Mouse (Mus musculus): Measurements from ENCODE around the gene Pde4d. TPM values are rescaled to one million over a fixed set of nuclear protein-coding genes. Genes with fewer than 3 reads are reported as not detected.

Pde4d gene
- total RNA-seq (2022) = 10 to 100 TPM; 68.8 to 86.9 (median 76.0) TPM

DNA sequence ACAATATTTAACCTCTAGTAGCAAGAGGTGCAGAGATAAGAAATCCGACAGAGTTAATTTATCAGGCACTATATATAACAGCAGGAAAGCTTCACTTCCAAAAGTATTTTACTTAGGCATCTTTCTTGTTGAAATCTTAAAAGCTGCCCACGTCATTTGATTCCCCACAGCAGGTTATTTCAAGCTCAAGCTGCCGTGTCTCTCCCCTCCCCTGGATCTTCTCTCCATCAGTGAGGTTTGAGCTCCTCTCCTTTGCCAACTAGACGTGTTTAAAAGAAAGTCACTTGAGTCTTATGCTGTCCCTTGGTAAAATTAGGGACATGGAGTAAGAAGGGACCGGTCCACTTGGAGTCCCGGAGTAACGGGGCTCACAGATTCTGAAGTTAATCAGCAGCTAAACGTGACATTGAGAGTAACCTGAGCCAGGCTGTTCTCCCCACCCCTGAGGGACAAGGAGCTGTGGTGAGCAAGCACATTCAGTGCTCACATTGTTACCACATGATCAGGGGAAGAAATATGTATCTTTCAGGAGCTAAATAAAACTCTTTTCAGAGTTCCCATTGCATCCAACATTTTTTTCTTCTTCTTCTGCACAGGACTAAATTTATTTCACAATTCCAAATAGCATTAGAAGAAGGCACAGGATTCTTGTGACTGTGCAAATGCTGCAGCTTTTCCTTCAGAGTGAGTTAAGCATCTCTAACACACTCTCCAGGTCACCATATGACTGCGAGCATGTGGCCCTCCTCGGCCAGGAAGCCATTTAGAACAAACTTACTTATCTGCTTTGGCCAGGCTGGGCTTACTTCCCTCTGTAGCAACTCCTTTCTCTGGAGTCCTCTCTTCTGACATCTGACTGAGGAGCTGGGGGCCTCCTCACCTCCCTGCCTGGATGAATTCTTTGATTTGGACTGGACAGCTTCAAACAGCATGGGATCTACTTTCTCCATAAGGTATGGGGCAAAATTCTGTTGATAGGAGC lies at the start of gene Pde4d:
Gene Pde4d, plus strand, starts transcription at position 833 of the 982 bp plus-strand sequence.
- DNase-seq (ENCODE audit: low spot score in 2 of 2) = no peak

DNA sequence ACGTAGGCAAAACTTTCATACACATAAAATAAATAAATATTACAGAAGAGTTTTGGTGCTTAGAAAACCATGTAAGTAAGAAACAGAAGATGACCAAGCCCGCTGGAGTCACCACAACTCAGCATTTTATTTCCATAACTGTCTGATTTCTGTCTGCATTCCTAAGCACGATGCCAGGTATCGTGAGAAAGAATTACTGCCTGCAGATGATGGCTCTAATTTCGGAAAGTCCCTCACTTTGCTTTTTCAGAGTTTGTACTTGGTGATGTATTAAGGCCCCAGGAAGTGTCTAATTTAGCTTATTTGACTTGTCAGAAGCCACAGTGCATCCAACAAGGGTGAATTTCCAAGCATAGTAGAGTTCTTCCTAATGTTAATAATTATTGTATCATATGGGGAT lies 46.6 kb upstream of the Pde4d start:
- no peak for DNase-seq (ENCODE audit: low spot score in 2 of 2)

DNA sequence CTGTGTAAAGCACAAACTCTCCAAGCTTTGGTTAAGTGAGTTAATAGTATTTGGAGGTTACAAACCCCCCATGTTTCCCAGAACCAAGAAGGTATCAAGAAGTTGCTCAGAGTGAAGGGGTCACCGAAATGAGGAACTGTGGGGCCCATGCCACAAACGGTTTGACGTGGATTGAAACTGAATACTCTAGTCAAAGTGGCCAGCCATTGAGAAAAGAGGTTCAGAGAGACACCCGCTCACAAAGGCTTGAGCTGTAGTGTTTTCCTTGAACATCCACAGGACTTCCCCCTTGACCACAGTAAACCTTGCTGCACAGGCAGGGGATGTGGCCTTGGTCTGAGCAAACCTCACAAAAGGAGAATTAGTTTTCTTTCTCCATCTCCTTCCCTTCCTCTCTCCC lies 45.4 kb upstream of the Pde4d start:
- no peak for DNase-seq (ENCODE audit: low spot score in 2 of 2)

- no peak for DNase-seq (ENCODE audit: low spot score in 2 of 2)
Observed at GRCm38 (mm10) chr13:108415464-108415863, 34.3 kb upstream of the Pde4d start.

DNA sequence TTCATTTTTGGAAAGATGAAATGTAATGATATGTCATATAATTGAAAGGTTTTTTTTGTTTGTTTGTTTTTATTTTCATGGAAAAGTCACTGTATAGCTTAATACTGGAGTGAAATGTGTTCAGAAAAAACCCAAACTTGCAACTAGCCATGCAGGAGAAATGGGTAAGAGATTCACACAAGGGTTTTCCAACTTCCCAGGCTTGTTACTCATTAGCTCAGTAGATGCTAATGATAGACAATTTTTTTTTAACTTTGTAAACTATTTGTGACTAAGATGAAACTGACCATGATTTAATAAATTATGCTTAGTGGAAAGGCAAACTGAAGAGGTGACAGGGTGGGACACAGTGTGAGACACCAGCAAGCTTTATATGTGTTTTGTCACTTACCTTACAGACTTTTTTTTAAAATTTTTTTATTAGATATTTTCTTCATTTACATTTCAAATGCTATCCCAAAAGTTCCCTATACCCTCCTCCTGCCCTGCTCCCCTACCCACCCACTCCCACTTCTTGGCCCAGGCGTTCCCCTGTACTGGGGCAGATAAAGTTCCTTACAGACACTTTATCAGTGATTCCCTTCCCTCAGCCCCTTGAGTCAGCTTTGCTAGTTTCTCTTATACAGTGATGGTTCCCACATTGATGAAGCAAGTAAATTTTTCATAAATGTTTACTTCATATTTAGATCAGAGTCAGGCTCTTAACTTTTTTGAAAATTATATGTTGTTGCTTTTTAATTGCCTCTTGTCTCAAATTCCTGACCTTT lies 30.8 kb upstream of the Pde4d start:
- DNase-seq (ENCODE audit: low spot score in 2 of 2) = no peak

GRCm38 (mm10) chr13:108426322-108426721 lies 23.4 kb upstream of the Pde4d start:
- no peak for DNase-seq (ENCODE audit: low spot score in 2 of 2)

DNA sequence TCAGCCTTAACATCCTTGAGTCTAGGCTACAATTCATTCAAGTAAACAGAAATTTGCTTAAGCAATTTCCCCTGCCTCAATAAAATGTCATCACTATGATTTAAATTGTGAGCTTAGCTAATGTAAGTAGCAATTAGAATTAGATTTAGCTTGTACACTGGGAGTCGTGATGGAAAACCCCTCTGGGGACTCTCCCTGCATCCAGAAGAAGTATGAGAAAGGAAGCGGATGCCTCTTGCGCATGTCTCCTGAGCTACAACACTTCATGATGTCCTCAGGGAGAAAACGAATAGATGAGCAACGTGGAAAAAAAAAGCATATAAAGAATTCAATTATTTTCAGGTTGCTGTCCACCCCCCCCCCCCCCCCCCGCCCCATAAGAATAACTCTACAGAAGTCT lies 20.9 kb upstream of the Pde4d start:
- no peak for DNase-seq (ENCODE audit: low spot score in 2 of 2)

- DNase-seq (ENCODE audit: low spot score in 2 of 2) = no peak
Observed at GRCm38 (mm10) chr13:108429623-108430022, 20.1 kb upstream of the Pde4d start.

DNA sequence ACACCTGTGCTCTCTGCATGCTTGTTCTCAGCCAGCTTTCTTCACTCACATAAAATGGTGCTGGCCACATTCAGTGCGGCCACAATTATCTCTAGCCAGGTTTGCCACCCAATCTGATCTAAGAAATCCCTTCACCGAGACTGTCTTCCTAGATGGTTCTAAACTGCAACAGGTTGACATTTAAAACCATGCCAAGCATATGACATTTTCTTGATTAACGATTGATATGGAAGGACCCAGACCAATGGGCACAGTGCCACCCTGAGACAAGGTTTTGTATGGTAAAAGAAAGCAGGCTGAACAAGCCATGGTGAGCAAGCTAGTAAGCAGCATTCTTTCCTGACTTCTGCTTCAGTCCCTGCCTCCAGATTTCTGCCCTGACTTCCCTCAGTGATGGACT lies 18.0 kb upstream of the Pde4d start:
- no peak for DNase-seq (ENCODE audit: low spot score in 2 of 2)

- no peak for DNase-seq (ENCODE audit: low spot score in 2 of 2)
Observed at GRCm38 (mm10) chr13:108435687-108436086, 14.1 kb upstream of the Pde4d start.

GRCm38 (mm10) chr13:108437424-108437823 lies 12.3 kb upstream of the Pde4d start:
- no peak for DNase-seq (ENCODE audit: low spot score in 2 of 2)

GRCm38 (mm10) chr13:108439012-108439411 lies 10.7 kb upstream of the Pde4d start:
- no peak for DNase-seq (ENCODE audit: low spot score in 2 of 2)

DNA sequence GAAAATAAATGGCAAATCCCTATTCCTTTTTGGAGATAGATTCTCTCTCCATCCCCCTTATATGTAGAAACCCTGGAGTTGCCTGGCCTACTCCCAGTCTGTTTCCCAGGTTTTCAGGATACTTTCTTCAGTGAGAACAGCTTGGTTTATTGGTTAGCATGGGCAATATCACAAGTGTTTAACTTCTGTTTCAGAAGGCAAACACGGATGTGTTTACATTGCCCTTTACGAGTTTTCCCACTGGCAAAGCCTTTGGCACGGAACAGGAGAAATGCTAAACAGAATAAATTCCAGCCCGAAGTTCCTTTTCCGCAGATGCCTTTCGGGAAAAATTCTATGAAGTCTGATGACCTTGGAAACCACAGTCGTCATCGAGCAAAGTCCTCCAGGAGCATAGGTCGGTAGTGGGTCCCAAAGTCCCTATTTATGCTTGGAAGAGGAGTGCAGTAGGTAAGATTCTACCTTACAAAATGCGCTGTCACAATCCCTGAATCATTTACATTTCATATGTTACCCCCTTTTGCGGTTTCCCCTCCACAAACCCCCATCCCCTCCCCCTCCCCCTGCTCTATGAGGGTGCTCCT lies 1.3 kb upstream of the Pde4d start:
- DNase-seq (ENCODE audit: low spot score in 2 of 2) = no peak

DNA sequence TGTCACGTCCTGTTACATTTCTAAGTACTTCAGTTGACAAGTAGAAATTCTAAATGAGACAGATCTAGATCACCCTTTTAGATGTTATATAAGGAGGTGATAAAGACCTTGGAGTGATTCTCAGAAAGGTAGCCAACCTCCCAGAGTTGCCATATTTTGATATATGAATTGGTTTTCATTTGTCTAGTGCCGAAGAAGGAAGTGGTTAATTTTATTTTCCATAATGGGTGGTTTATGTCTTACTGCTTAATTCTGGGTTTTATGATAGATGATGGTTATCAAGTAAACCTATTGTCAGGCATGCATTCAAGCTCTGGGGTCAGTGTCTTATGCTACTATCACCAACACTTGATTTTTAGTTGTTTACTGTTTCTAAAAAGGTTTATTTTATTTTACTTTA lies 1.4 kb downstream of the Pde4d start:
- no peak for DNase-seq (ENCODE audit: low spot score in 2 of 2)

GRCm38 (mm10) chr13:108453064-108453919 lies 3.5 kb downstream of the Pde4d start:
- DNase-seq (ENCODE audit: low spot score in 2 of 2) = no peak

GRCm38 (mm10) chr13:108462518-108462917 lies 12.8 kb downstream of the Pde4d start:
- DNase-seq (ENCODE audit: low spot score in 2 of 2) = no peak

- no peak for DNase-seq (ENCODE audit: low spot score in 2 of 2)
Observed at GRCm38 (mm10) chr13:108465755-108466154, 16.0 kb downstream of the Pde4d start.

DNA sequence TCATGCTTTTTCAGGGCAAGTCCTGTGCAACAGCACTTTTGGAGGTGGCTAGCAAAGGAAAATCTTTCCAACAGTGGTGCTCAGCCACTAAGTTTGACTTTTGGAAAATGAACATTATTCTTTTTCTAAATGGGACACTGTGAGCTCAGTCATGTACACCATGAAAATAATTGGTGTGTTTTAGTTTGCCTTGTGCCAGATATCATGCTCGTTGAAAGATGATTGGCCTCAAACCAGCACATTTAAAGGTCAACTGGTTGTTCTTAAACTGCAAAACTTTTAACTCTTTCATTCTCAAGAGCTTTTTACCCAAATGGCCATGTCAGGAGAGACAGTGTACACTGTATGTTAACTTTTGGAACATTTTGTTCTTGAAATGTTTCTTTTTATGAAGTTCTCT lies 17.3 kb downstream of the Pde4d start:
- DNase-seq (ENCODE audit: low spot score in 2 of 2) = no peak

GRCm38 (mm10) chr13:108480451-108480850 lies 30.7 kb downstream of the Pde4d start:
- DNase-seq (ENCODE audit: low spot score in 2 of 2) = no peak

GRCm38 (mm10) chr13:108485036-108485435 lies 35.3 kb downstream of the Pde4d start:
- DNase-seq (ENCODE audit: low spot score in 2 of 2) = no peak

GRCm38 (mm10) chr13:108487066-108487465 lies 37.3 kb downstream of the Pde4d start:
- DNase-seq (ENCODE audit: low spot score in 2 of 2) = no peak
